Mouse (Mus musculus) c-Kit-positive CD71-negative TER-119-negative erythroid progenitor cells, embryonic 14.5 days (primary cell): ENCODE measurements around the gene Rpap3.

ENCODE experiments used
- DNase-seq: peaks from one replicate; pipeline ENCODE4 v3.0.0-alpha.2; 2013; ENCODE audit warnings: low read depth

Gene Rpap3

DNA sequence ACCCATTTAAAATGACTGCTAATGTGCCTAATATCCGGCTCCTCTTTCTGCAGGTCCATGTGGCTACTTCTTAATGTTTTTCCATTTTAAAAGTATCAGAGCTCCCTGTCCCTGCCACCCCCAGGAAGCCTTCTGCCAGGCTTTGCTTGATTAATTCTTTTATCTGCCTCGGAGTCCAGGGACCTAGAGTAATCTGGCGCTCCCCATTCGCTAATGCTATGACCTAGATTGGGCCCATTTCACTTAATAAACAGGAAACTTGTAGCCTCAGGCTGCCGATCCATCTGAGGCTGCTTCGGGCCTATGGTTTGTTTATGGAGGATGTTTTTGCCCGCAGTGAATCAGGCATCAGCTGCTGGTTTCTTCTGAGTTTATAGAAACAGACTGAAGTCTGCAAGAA, 59.2 kb downstream of the Rpap3 start:
- DNase-seq, result no peak

GRCm38 (mm10) chr15:97643986-97644385, 61.6 kb downstream of the Rpap3 start:
- no peak for DNase-seq
